Mouse (Mus musculus): ENCODE results near the gene Fxyd1. TPM values are rescaled to one million over a fixed set of nuclear protein-coding genes. Genes with fewer than 3 reads are reported as not detected.

Fxyd1 gene
- polyA plus RNA-seq, 1 experiment from 2014 or later: 7.7 TPM

GRCm38 (mm10) chr7:31074061-31074712 lies 17.2 kb upstream of the Fxyd1 start:
- DNase-seq (ENCODE audit: low spot score): no peak
- Histone ChIP-seq H3K4me1 (peaks cover 41% of the 10 kb centered on the region), H3K9me3 (replicated peaks) (no peaks in the 10 kb centered on the region), H3K4me3 (no peak overlapping the region), H3K27me3 (ENCODE audit: low read depth, poor library complexity, severe bottlenecking) (no peaks in the 10 kb centered on the region), H3K36me3 (no peaks in the 10 kb centered on the region), H3K27ac (peak overlapping the region; percentile 14; the same call in 1 of the 2 replicates)
- 62% methylated on average over 7 of the region's 7 CpGs for WGBS

- H3K36me3 ChIP-seq: no peaks in the 10 kb centered on the region
- no peak overlapping the region for H3K4me3 ChIP-seq
- DNase-seq (ENCODE audit: low spot score): no peak
- H3K4me1 ChIP-seq: peaks cover 41% of the 10 kb centered on the region
- no peaks in the 10 kb centered on the region for H3K27me3 ChIP-seq (ENCODE audit: low read depth, poor library complexity, severe bottlenecking)
- H3K9me3 ChIP-seq (replicated peaks): no peaks in the 10 kb centered on the region
- H3K27ac ChIP-seq: no peak overlapping the region
Observed at GRCm38 (mm10) chr7:31073546-31073945, 16.5 kb upstream of the Fxyd1 start.

GRCm38 (mm10) chr7:31072326-31072725 lies 15.3 kb upstream of the Fxyd1 start:
- H3K4me3 ChIP-seq: no peak overlapping the region
- H3K9me3 ChIP-seq (replicated peaks): no peaks in the 10 kb centered on the region
- DNase-seq (ENCODE audit: low spot score): no peak
- H3K27ac ChIP-seq: peak overlapping the region; percentile 20; the same call in 1 of the 2 replicates
- H3K36me3 ChIP-seq: no peaks in the 10 kb centered on the region
- peaks cover 38% of the 10 kb centered on the region for H3K4me1 ChIP-seq
- WGBS: 18% methylated on average over 9 of the region's 9 CpGs
- H3K27me3 ChIP-seq (ENCODE audit: low read depth, poor library complexity, severe bottlenecking): no peaks in the 10 kb centered on the region

GRCm38 (mm10) chr7:31070324-31070723 lies 13.3 kb upstream of the Fxyd1 start:
- Histone ChIP-seq H3K27me3 (ENCODE audit: low read depth, poor library complexity, severe bottlenecking) (no peaks in the 10 kb centered on the region), H3K9me3 (replicated peaks) (no peaks in the 10 kb centered on the region), H3K36me3 (no peaks in the 10 kb centered on the region), H3K4me1 (peaks cover 27% of the 10 kb centered on the region), H3K27ac (no peak overlapping the region), H3K4me3 (no peak overlapping the region)
- no peak for DNase-seq (ENCODE audit: low spot score)
- 82% methylated on average over 6 of the region's 6 CpGs for WGBS

GRCm38 (mm10) chr7:31069491-31069890 lies 12.5 kb upstream of the Fxyd1 start:
- H3K4me1 ChIP-seq: peaks cover 25% of the 10 kb centered on the region
- H3K4me3 ChIP-seq: no peak overlapping the region
- no peaks in the 10 kb centered on the region for H3K27me3 ChIP-seq (ENCODE audit: low read depth, poor library complexity, severe bottlenecking)
- DNase-seq (ENCODE audit: low spot score): no peak
- 87% methylated on average over 14 of the region's 14 CpGs for WGBS
- H3K27ac ChIP-seq: no peak overlapping the region
- no peaks in the 10 kb centered on the region for H3K9me3 ChIP-seq (replicated peaks)
- no peaks in the 10 kb centered on the region for H3K36me3 ChIP-seq

- Histone ChIP-seq H3K9me3 (replicated peaks) (no peaks in the 10 kb centered on the region), H3K36me3 (no peaks in the 10 kb centered on the region), H3K4me3 (no peak overlapping the region), H3K27me3 (ENCODE audit: low read depth, poor library complexity, severe bottlenecking) (no peaks in the 10 kb centered on the region), H3K4me1 (peaks cover 21% of the 10 kb centered on the region), H3K27ac (no peak overlapping the region)
- DNase-seq (ENCODE audit: low spot score): no peak
- 54% methylated on average over 5 of the region's 5 CpGs for WGBS
Observed at GRCm38 (mm10) chr7:31067836-31068235, 10.8 kb upstream of the Fxyd1 start.

- no peak overlapping the region for H3K27ac ChIP-seq
Observed at GRCm38 (mm10) chr7:31063074-31063560, 6.1 kb upstream of the Fxyd1 start.

GRCm38 (mm10) chr7:31060621-31061010 lies 3.6 kb upstream of the Fxyd1 start:
- DNase-seq (ENCODE audit: low spot score): no peak
- Histone ChIP-seq H3K36me3 (no peaks in the 10 kb centered on the region), H3K27me3 (ENCODE audit: low read depth, poor library complexity, severe bottlenecking) (no peaks in the 10 kb centered on the region), H3K27ac (no peak overlapping the region), H3K4me1 (peaks cover 10% of the 10 kb centered on the region), H3K9me3 (replicated peaks) (no peaks in the 10 kb centered on the region), H3K4me3 (no peak overlapping the region)
- 86% methylated on average over 7 of the region's 7 CpGs for WGBS

More at GRCm38 (mm10) chr7:31063074-31063560, 6.1 kb upstream of the Fxyd1 start:
- no peaks in the 10 kb centered on the region for H3K36me3 ChIP-seq
- 89% methylated on average over 12 of the region's 12 CpGs for WGBS
- H3K4me3 ChIP-seq: no peak overlapping the region
- no peaks in the 10 kb centered on the region for H3K27me3 ChIP-seq (ENCODE audit: low read depth, poor library complexity, severe bottlenecking)
- peaks cover 15% of the 10 kb centered on the region for H3K4me1 ChIP-seq
- DNase-seq (ENCODE audit: low spot score): no peak
- no peaks in the 10 kb centered on the region for H3K9me3 ChIP-seq (replicated peaks)

GRCm38 (mm10) chr7:31059919-31060620 lies 3.1 kb upstream of the Fxyd1 start:
- DNase-seq (ENCODE audit: low spot score): no peak
- Histone ChIP-seq H3K4me1 (peaks cover 15% of the 10 kb centered on the region), H3K9me3 (replicated peaks) (no peaks in the 10 kb centered on the region), H3K4me3 (no peak overlapping the region), H3K27ac (peak overlapping the region; percentile 46; the same call in 1 of the 2 replicates), H3K27me3 (ENCODE audit: low read depth, poor library complexity, severe bottlenecking) (peaks cover 1% of the 10 kb centered on the region; the same call in 1 of the 2 replicates), H3K36me3 (no peaks in the 10 kb centered on the region)
- WGBS: 74% methylated on average over 11 of the region's 11 CpGs

GRCm38 (mm10) chr7:31059108-31059507 lies 2.1 kb upstream of the Fxyd1 start, which contains the start of gene Lgi4:
Gene Lgi4 (plus strand): TSS chr7:31059342.
- 7% methylated on average over 2 of the region's 2 CpGs for WGBS
- no peak within 1 kb of the TSS for H3K4me3 ChIP-seq
- peaks cover 22% of the 10 kb centered on the region for H3K4me1 ChIP-seq
- no peaks in the 10 kb centered on the region for H3K36me3 ChIP-seq
- H3K9me3 ChIP-seq (replicated peaks): no peaks in the 10 kb centered on the region
- DNase-seq (ENCODE audit: low spot score): peak; percentile 91
- H3K27me3 ChIP-seq (ENCODE audit: low read depth, poor library complexity, severe bottlenecking): peaks cover 11% of the 10 kb centered on the region
- peak within 1 kb of the TSS; percentile 46; the same call in 1 of the 2 replicates for H3K27ac ChIP-seq

GRCm38 (mm10) chr7:31058211-31058610 lies 1.2 kb upstream of the Fxyd1 start:
- Histone ChIP-seq H3K27ac (no peak overlapping the region), H3K27me3 (ENCODE audit: low read depth, poor library complexity, severe bottlenecking) (peaks cover 20% of the 10 kb centered on the region), H3K4me3 (no peak overlapping the region), H3K4me1 (peaks cover 25% of the 10 kb centered on the region), H3K9me3 (replicated peaks) (no peaks in the 10 kb centered on the region), H3K36me3 (no peaks in the 10 kb centered on the region)
- WGBS: 86% methylated on average over 6 of the region's 6 CpGs
- no peak for DNase-seq (ENCODE audit: low spot score)

GRCm38 (mm10) chr7:31057730-31058129 lies 731 bp upstream of the Fxyd1 start:
- no peaks in the 10 kb centered on the region for H3K36me3 ChIP-seq
- H3K9me3 ChIP-seq (replicated peaks): no peaks in the 10 kb centered on the region
- 69% methylated on average over 5 of the region's 5 CpGs for WGBS
- peaks cover 25% of the 10 kb centered on the region for H3K27me3 ChIP-seq (ENCODE audit: low read depth, poor library complexity, severe bottlenecking)
- no peak overlapping the region for H3K4me3 ChIP-seq
- DNase-seq (ENCODE audit: low spot score): no peak
- H3K4me1 ChIP-seq: peaks cover 30% of the 10 kb centered on the region
- no peak overlapping the region; the same call in 1 of the 2 replicates for H3K27ac ChIP-seq

- Histone ChIP-seq H3K9me3 (replicated peaks) (no peaks in the 10 kb centered on the region), H3K36me3 (no peaks in the 10 kb centered on the region), H3K4me1 (peaks cover 43% of the 10 kb centered on the region), H3K27ac (no peak overlapping the region), H3K4me3 (no peak overlapping the region), H3K27me3 (ENCODE audit: low read depth, poor library complexity, severe bottlenecking) (peaks cover 38% of the 10 kb centered on the region)
- no peak for DNase-seq (ENCODE audit: low spot score)
- 87% methylated on average over 7 of the region's 7 CpGs for WGBS
Observed at GRCm38 (mm10) chr7:31056448-31056847, 551 bp downstream of the Fxyd1 start.
